Mouse (Mus musculus) adrenal gland, postnatal 25 days (tissue): ENCODE results near the gene Olfr1173. TPM values are rescaled to one million over a fixed set of nuclear protein-coding genes. Genes with fewer than 3 reads are reported as not detected.

ENCODE experiments used
- DNase-seq: peaks from one replicate; pipeline ENCODE4 v3.0.0; 2021; ENCODE audit warnings: mixed read lengths
- long read RNA-seq: library from polyadenylated mRNA; stranded (forward); transcript quantifications from one replicate; pipeline ENCODE4 v2.0.0, GENCODE M21; 2021
- total RNA-seq: library from RNA; stranded (reverse); gene quantifications from 2 replicates; pipeline ENCODE4 v1.2.3, GENCODE M21; 2021

The Olfr1173 gene
- total RNA-seq = not detected in 2 replicates
- long read RNA-seq = 0 reads

- DNase-seq = no peak
Observed at GRCm38 (mm10) chr2:88279775-88280174, at the start of gene Olfr1173. TSS of gene Olfr1173 (minus strand) at chr2:88279875.

DNA sequence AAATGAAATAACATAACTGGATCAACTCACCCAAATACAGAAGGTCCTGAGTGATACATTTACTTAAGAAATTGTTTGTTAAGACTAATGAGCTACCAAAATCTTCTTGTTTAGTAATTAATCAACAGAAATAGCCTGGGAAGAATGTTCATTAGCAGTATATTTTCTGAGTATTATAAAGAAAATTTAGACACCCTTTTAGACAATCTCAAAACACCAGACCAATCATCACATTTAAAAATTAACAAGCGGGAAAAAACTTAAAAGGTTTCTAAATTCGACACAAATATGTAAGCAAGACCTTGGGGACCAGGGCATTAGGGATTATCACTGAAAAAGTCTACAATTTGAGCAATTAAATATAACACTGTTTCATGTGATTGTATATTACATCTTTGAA is 47.4 kb upstream of the Olfr1173 start, which contains the start of gene Olfr1175-ps:
Gene Olfr1175-ps (minus strand): TSS at position 101 of the 400 bp plus-strand sequence.
- DNase-seq = no peak

GRCm38 (mm10) chr2:88315035-88315434 is 35.4 kb upstream of the Olfr1173 start, which contains the start of gene Olfr1174-ps:
TSS of gene Olfr1174-ps (minus strand) at chr2:88315135.
- DNase-seq = no peak

GRCm38 (mm10) chr2:88228234-88228633 is 51.4 kb downstream of the Olfr1173 start, which contains the start of gene Olfr1170:
TSS of gene Olfr1170 (minus strand) at chr2:88228334.
- DNase-seq = no peak

Other genes with a start within 250 kb of the Olfr1173 start
- gene Olfr73, start 242.2 kb downstream of the Olfr1173 start, total RNA-seq = not detected in 2 replicates
- not detected in 2 replicates for gene Olfr1162, start 228.7 kb downstream of the Olfr1173 start, total RNA-seq
- not detected in 2 replicates for gene Olfr1163, start 208.0 kb downstream of the Olfr1173 start, total RNA-seq
- not detected in 2 replicates for gene Olfr1164, start 185.9 kb downstream of the Olfr1173 start, total RNA-seq
- gene Olfr1166, start 151.6 kb downstream of the Olfr1173 start, total RNA-seq = not detected in 2 replicates
- gene Olfr1167, start 124.7 kb downstream of the Olfr1173 start, total RNA-seq = not detected in 2 replicates
- not detected in 2 replicates for gene Olfr1168, start 98.0 kb downstream of the Olfr1173 start, total RNA-seq
- not detected in 2 replicates for gene Olfr1170, start 51.5 kb downstream of the Olfr1173 start, total RNA-seq
- gene Olfr1174-ps, start 35.3 kb upstream of the Olfr1173 start, total RNA-seq = not detected in 2 replicates
- not detected in 2 replicates for gene Olfr1175-ps, start 47.3 kb upstream of the Olfr1173 start, total RNA-seq
- gene Olfr1176, start 56.8 kb upstream of the Olfr1173 start, total RNA-seq = not detected in 2 replicates
- gene Olfr1177-ps, start 66.6 kb upstream of the Olfr1173 start, total RNA-seq = not detected in 2 replicates
- gene Olfr1178, start 107.2 kb upstream of the Olfr1173 start, total RNA-seq = not detected in 2 replicates
- not detected in 2 replicates for gene Olfr1179, start 126.6 kb upstream of the Olfr1173 start, total RNA-seq
- not detected in 2 replicates for gene Olfr1180, start 139.3 kb upstream of the Olfr1173 start, total RNA-seq
- not detected in 2 replicates for gene Olfr1181, start 146.3 kb upstream of the Olfr1173 start, total RNA-seq
- gene Gm13757, start 169.3 kb upstream of the Olfr1173 start, total RNA-seq = not detected in 2 replicates
- not detected in 2 replicates for gene Olfr1183, start 175.0 kb upstream of the Olfr1173 start, total RNA-seq
- gene Olfr1184, start 203.7 kb upstream of the Olfr1173 start, total RNA-seq = not detected in 2 replicates
- not detected in 2 replicates for gene Olfr1185-ps1, start 213.4 kb upstream of the Olfr1173 start, total RNA-seq
- not detected in 2 replicates for gene Olfr1186, start 238.7 kb upstream of the Olfr1173 start, total RNA-seq